ENCODE assay signal across 11 mouse cellular contexts in genomic region chr3:131017899-131018298, GRCm38 (mm10).
DNase-seq lines count a peak whose midpoint lies in the region.
"Had no signal": no experiment of that assay in that cellular context is flagged by ENCODE, and none has a peak within 500 bp of the region (broad histone marks: within the 10 kb centered on the region; RNA-seq: fewer than 3 reads in every experiment).

No protein-coding gene starts in this region.

- DNase-seq in heart, adult 18-20 months = peak; percentile 20 to 26
- DNase-seq in heart, postnatal 10 days = no peak
- peak; percentile 68 for DNase-seq in adipocyte (ENCODE audit: low spot score)
- DNase-seq in fat pad, adult 2 months (ENCODE audit: extremely low read depth, low read depth, low spot score) = peak; percentile 85
- DNase-seq in lung, postnatal 10 days = peak; percentile 21
- no peak for DNase-seq in Muller cell, postnatal 12 days (ENCODE audit: inconsistent ontology term)
- DNase-seq in right cerebral cortex, postnatal 14 days = no peak
- DNase-seq: cerebellum, adult 2 months; gastrocnemius, postnatal 25 days; right cerebral cortex, postnatal 25 days; thymus, postnatal 4 days had no signal

- intact Hi-C loops in heart, postnatal 10 days (cut with DNase I) = no loop called here

Comparison
In these comparisons a context has a peak if more than half of its experiments do, and no peak if none do; other contexts are left out.
1. DNase-seq: peak in heart, adult 18-20 months (2 of 2), adipocyte (single experiment), fat pad, adult 2 months (single experiment) and lung, postnatal 10 days (single experiment); none in heart, postnatal 10 days (0 of 2), Muller cell, postnatal 12 days (single experiment) and right cerebral cortex, postnatal 14 days (single experiment).